Mouse (Mus musculus): ENCODE data around the gene Adgrg7.

Gene Adgrg7

DNA sequence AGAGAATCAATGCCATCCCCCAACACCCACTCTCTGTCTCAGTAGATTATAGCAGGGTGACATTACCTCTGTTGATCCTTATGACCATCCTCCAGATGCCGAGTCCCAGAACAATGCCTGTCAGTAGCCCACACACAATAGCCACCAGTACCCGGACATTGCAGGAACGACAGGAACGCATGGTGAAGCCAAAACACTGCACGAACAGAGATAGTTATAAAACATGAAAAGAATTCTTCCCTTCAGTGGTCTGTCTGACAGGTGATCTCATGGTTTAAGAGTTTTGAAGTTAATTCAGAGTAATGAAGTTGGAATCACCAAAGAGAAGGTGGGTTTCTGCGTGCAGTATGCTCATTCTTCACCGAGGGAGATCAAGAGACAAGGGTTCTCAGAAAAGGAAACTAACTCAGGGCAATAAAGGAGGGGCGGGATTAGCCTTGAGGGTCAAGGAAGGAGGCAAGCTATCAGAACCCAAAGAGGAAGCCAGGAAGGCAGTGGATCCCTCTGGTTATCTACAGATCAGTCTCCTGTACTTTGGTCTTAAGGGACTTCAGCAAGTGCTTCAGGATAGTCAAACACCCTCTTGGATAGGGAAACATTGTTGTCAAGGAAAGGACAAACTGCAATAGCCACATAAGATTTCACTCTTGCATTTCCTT lies at the start of gene Adgrg7:
Adgrg7 (minus strand) TSS at position 375 of the 659 bp plus-strand sequence.
- DNase-seq (ENCODE audit: low spot score): no peak

DNA sequence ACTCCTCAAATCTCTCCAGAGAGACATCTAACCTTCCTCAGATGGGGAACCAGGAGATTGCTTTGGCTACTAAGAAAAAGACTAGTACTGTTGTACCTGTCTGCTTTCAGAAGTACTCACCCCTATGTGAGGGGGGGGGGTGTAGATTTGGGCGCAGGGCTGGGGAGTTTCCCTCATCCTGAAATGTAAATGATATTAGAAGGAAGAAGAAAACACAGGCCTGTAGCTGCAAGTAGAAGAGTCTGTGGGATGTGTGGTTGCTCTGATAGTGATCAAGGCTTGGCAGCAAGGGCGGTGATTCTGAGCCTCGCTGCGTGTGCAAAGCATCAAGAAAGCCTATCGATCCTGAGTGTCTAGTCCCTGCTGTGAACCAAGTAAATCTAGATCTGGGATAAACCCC lies 47.3 kb upstream of the Adgrg7 start:
- no peak for DNase-seq (ENCODE audit: low spot score)

DNA sequence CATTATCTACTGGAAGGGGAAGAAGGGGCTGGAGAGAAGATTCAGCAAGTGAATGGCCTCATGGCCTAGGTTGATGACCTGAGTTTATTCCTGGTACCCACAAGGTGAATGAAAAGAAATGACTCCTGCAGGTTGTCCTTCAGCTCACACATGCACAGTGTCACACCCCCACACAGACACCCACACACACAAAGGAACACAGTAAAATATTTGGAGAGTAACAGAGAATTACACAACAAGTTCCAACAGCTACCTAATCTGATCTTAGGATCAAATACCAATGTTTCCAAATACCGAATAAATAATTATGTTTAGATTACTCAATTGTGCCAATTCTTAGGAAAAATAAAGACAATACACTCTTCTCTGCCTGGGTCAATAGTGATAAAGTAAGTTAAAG lies 37.7 kb upstream of the Adgrg7 start:
- DNase-seq (ENCODE audit: low spot score): no peak

DNA sequence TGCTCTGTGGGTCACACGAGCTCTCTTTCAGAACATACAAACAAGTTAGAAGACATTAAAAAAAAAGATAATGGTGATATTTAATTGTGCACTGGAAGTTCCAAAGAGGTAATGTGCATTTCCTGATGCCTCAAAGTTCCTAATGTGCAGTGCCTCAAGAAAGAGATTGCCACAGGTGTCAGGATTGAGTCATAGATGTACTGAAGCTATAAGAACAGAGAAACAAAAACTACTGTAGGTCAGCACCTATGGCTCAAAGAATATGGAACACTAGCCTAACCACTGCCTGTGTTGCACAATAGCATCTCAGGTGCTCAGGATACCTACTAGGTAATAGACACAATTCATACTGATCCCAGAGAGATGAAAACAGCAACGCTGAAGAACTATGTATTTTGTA lies 36.3 kb upstream of the Adgrg7 start:
- no peak for DNase-seq (ENCODE audit: low spot score)

DNA sequence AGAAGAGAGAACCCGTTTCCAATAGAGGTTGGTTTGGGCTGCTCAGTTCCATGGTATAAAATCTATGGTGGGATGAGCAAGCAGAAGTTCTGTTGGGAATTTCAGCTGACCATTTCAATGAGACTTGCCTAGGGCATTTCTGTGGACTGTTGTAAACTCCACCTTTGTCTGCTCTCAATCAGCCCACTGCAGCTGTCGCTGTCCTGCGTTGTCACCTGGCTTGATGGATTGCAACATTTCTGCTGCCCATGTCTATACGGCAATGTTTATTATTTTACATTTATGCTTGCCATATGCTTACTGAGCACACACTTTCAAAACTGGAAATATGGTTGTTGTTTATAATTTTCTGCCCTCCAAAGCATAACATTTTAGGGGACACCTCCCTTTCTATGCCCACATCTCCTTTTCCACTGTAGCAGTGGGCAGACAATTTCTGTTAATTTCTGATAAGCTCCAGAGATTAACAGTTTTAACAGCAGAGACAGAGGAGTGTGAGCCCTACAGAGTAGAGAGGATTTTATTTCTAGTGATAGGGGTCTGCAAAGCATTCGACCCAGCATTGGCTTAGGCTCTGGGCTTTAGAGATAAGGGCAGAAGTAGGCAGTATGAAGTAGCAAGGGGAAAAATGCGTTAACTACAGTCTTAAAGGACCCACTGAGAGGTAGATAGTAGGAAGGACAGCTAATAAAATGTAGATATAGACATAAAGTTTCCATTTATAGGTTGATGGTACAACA lies 5.9 kb upstream of the Adgrg7 start:
- no peak for DNase-seq (ENCODE audit: low spot score)

DNA sequence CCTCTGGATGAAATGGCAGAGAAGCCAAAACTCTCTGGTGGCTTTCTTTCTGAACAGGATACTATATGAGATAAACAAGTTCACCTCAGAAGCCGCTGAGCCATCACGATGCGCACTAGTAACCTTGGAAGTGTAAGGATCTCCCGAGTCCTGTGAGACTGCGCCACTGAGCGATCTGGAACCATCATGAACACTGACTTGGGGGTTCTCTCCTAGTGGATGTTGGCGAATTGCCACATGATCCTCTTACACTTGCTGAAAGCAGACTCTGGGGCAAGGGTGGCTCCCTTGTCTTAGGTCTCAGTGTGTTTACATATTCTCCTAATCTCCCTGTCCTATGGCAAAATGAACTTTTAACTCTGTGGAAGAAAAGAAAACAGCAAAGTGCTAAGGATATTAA lies 5.3 kb upstream of the Adgrg7 start:
- DNase-seq (ENCODE audit: low spot score): no peak

DNA sequence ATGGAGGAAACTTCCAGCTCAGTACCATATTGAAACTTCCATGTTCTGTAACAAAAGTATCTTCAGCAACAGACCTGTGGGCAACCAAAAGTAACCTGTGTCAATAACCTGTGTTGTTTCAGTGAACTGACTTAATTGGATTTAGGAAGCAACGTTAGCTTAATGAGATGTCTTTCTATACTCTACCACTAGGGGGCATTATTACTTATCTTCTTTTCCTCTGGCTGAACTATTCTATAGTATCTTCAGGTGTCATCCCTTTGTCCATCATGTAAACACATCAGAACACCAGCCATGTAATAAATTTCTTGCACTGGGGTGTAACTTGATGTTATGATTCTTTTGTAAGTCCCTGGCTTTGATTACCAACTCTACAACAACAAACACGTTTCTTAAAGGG lies 4.8 kb upstream of the Adgrg7 start:
- DNase-seq (ENCODE audit: low spot score): peak; percentile 61

DNA sequence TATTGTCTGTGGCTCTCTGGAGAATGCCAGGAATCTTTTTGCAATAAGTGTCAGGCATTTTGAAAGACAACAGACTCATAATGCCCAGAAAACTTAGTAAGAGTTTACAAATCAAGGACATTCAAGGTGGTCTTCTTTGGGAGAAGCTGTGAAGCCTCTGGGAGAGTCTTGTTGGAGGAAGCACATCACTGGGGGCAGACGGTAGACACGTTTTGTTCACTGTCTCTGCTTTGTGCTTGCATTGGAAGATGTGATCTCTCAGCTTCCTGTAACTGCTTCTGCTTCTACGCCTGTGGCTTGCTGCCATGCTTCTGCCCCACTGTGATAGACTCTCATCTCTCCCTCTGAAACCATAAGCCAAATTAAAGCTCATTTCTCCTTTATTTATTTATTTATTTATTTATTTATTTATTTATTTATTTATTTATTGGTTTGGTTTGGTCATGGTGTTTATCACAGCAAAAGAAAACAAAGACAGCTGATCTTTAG lies 3.9 kb upstream of the Adgrg7 start:
- no peak for DNase-seq (ENCODE audit: low spot score)

DNA sequence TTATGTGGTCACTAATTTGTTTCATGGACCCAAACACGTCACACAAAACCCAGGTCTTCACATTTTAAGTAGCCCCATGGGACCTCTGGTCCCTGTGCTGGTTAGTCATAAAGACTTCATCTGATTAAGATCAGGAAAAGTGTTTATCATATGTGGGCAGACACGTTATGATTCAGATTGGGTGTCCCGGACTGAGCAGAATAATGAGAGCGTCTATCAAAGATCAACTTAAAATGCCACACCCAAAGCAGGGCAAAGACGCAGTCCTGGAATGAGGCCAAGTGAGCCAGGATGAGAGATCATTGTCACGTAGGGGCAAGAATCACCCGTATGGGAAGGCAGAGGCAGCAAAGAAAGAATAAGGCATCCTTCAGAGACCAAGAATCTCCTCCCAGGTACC lies 3.2 kb upstream of the Adgrg7 start:
- DNase-seq (ENCODE audit: low spot score): no peak

DNA sequence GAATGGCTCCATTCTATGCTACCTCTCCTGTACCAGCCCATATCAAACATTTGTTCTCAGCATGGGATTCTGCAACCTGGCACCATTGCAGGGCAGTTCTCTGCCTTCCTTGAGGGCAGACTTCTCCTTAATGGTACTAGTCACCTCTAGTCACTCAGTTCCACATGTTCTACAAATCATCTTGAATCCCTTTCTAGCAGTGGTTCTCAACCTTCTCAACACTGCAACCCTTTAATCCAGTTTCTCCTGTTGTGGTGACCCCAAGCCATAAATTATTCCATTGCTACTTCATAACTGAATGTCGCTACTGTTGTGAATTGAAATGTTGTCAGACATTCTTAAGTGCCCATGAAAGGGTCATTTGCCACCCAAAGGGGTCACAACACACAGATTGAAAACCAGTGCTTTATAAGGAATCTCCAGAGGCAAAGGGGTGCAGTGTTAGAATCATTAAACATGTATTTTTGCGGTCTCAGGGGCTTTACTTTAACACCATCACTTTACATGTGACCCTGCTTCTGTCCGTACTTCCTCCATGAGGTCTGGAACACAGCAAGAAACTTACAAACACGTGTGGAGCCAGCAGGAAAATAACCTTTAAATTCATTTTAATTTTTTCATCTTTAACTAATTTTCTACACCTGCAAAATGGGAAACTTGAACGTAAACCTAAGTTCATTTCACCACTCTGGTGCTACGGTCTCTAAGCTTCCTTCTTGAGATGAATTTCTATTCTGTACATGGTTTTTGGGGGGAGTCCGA lies 1.1 kb downstream of the Adgrg7 start:
- DNase-seq (ENCODE audit: low spot score): no peak

DNA sequence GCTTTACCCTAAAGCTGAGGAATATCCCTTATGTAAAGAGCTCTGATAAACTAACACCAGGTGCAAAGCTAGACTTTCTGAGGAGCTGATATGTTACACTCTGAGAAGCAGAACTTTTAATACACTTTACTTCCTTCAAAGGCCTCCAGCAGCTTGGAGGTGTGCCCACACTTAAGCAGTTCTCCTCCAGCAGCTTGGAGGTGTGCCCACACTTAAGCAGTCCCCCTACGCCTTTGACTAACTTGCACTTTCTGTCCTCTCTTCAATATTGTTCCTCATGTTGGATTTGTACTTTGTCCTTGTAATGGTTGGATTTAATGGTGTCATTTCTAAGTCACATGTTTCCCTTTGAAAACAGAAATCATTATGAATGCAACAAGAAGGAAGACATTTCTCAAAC lies 1.9 kb downstream of the Adgrg7 start:
- no peak for DNase-seq (ENCODE audit: low spot score)

DNA sequence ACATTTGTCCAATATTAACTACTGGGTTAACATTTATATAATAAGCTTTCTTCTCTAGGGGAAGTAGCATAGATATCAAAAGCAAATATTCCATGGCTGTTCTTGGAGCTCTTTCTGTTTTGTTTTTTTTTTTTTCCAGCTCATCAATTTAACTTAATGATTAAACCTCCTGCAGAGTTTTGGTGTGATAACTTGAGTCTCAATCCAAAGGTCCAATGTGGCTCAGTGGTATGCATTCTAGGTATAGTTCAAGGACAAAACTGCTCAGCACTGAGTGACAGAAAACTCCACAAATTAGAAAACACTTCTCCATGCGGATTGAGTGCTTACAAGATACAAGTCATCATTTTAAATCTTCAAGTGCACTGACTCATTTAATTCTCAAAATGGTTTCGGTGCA lies 9.7 kb downstream of the Adgrg7 start:
- no peak for DNase-seq (ENCODE audit: low spot score)

DNA sequence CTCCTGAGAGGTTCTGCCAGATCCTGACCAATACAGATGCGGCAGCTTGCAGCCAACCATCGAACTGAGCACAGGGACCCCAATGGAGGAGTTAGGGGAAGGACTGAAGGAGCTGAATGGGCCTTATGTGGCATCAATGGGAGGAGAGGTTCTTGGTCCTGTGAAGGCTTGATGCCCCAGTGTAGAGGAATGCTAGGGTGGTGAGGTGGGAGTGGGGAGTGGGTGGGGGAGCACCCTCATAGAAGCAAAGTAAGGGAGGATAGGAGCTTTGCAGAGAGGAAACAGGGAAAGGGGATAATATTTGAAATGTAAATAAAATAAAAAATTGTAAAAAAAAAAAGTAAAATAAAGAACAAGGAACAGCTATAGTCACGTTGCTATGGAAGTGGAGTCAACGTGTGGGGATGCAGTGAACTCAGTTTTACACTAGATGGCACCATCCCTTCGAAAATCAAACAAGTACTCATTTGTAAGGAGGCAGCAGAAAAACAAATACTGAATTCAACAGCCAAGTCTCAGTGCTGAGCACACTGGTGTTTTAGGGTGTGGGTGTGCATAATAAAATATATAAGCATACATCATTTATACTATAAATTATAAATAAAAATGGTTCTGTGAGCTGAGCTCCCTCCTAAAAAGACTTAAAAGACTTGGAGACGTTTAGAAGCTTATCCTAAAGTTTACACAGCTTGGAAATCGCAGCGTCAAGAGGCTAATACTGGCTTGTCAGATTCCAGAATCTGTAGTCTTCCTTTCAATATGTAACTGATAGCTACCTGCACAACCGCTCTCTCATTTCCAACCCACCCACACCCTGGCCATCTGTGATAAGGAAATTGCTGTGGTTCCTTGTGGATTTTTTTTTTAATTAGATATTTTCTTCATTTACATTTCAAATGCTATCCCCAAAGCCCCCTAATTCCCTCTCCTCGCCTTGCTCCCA lies 24.2 kb downstream of the Adgrg7 start:
- peak; percentile 74 for DNase-seq (ENCODE audit: low spot score)

DNA sequence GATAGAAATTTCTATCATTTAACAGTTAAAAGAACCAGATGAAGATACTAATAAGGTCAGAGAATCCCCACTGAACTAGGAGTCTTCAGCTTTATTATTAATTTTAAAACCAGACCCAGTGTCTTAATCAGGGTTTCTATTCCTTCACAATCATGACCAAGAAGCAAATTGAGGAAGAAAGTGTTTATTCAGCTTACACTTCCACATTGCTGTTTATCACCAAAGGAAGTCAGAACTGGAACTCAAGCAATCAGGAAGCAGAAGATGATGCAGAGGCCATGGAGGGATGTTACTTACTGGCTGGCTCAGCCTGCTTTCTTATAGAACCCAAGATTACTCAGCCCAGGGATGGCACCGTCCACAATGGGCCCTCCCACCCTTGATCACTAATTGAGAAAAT lies 66.6 kb downstream of the Adgrg7 start:
- no peak for DNase-seq (ENCODE audit: low spot score)

DNA sequence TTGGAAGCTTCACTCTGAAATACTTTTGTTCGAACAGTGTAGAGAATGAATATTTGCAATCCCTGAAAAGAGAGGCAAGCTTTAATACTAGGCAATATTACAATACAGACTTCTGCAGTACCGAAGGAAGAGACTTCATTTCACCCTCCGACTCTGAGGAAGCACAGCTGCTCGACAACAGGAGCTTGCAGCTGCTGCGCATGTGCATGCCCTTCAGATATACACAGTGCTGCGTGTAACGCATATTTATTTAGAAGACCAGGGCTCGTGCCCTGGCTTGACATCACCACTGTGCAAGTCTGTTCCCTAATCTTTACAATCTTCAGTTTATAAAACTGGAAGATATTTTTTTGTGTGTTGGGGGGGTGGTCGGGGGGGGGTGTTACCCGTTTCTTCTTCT lies 70.7 kb downstream of the Adgrg7 start:
- no peak for DNase-seq (ENCODE audit: low spot score)

DNA sequence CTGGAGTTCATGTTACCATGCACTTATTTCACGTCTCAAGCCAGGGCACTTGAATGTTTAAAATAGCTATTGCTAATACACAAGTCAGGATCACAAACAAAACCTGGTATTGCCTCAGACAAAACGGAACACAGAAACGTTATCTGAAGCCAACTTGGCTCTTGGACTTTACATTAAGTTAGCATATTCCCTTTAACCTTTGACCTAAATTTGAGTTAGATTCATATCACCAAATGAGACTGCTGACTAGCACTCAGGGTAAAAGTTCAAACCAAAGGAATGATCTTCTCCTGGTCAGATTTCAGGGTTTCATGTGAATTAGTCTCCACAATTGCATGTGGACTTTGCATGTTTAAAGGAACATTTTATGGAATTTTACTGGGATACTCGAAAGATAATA lies 73.3 kb downstream of the Adgrg7 start:
- no peak for DNase-seq (ENCODE audit: low spot score)

DNA sequence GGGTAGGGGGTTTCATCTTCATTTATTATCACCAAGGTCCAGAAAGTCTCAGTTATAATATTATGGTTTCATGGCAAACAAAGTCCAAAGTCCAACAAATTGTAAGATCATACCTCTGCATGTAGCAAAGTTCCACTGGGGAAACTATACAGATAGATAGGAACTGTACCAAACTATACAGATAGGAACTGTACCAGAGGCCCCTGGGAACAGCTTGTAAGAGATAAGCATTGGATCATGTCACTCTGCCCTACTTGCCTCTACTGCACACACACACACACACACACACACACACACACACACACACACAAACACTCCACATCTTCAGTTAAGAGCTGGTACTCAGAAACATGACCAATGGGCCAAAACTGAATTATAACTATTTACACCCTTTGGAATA lies 76.6 kb downstream of the Adgrg7 start:
- no peak for DNase-seq (ENCODE audit: low spot score)

DNA sequence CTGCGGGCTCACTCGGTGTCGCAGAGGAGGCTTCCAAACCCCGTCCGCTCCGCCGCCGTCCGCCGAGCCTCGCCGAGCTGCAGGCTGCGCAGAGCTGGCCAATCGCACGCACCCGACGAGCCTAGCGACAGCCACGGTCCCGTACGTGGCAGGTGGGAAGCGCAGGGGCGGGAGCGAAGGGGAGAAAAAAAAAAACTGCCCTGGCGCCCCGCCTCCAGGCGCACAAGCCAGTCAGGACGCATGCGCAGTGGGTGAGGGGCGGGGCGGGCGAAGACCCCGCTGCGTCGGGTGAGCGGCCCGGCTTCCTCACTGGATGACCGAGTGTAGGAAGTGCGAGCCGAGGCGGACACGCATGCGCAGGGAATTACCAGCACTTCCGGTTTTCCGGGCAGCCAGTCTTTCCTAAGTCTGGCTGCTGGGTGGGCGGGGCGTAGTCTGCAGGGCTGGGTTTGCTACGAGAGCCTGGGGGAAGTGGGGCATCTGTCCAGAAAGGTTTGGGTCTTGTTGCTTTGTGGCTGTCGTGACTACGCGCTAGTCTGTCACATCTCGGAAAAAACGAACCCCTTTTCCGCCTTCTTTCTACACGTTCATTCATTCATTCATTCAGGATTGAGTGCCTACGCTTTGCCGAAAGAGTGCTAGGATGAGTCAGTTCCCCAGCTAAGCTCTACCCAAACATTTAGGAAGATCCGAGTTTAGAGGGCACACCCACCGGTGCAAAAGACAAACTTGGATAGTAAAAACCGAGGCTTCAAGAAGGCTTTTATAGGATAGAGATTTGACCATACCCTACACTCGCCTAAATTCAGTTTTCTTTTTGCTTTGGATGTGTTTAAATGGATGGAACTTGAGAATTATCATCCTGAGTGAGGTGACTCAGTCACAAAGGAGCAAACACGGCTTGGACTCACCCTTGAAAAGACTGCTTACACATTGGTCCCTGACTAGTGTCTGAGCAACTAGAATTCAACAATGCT lies 78.1 kb downstream of the Adgrg7 start, which contains the start of gene Tfg:
Tfg (minus strand) TSS at position 227 of the 977 bp plus-strand sequence.
- DNase-seq (ENCODE audit: low spot score): peak; percentile 100

DNA sequence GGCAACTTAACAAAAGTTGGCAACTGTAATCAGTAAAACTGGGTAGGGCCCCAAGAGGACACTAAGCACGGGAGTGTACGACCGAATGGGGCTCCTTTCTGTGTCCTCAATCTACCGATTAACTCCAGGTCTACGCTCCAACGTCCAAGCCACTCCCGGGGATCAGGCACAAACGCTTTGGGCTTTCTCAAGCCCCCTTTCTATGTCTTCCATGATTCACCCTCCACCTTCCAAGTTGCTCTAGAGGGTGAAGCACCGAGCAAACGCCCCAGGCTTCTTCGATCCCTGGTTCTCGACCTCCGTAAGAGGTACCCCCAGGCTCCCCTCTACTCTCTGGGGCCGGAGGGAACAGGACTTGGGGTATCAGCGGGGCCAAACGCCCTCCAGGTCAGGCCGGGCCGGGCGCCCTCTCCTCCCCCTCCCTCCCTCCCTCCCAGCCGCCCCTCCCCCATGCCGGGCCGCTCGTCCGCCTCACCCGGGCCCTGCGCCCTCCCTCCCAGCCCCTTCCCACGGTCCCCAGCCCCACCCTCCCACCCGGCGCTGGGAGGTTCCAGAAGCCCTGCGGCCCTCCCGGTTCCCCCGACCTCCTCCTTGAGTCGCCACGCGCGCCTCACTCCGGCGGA lies 79.0 kb downstream of the Adgrg7 start:
- DNase-seq (ENCODE audit: low spot score): peak; percentile 66

DNA sequence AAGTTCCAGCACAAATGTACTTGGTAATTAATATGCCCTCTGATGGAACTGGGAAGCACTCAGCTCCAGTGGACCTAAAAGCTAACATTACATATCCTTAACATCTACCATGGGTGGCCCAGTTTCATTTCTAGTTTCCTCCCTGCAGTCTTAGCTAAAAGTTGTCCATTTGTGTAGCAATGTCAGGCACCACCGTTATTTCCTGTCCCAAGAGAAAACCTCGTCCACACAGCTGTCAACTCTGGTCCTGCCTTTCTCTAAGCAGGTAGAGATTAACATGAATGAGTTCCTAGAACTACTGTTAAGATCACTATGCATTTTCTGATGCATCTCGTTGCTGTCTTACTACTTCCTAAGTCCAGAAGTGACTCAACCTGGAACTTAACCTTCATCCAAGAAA lies 80.0 kb downstream of the Adgrg7 start:
- DNase-seq (ENCODE audit: low spot score): no peak
